Mouse (Mus musculus) layer of hippocampus, postnatal 25 days (tissue): ENCODE measurements around the gene Wwc1. TPM values are rescaled to one million over a fixed set of nuclear protein-coding genes. Genes with fewer than 3 reads are reported as not detected.

Experiments used
- DNase-seq, 2 experiments: peaks; one replicate each; pipeline ENCODE4 v3.0.0; 2022; ENCODE audit warnings: mixed read lengths in 2 of 2, low spot score in 1 of 2; ENCODE audit errors: extremely low spot score in 1 of 2
- total RNA-seq, 2 experiments: library from RNA; stranded (reverse); gene quantifications; 2 replicates each; pipeline ENCODE4 v1.2.3; 2021

Wwc1 gene
- total RNA-seq, 2 experiments from 2014 or later: 101 to 122 TPM

DNA sequence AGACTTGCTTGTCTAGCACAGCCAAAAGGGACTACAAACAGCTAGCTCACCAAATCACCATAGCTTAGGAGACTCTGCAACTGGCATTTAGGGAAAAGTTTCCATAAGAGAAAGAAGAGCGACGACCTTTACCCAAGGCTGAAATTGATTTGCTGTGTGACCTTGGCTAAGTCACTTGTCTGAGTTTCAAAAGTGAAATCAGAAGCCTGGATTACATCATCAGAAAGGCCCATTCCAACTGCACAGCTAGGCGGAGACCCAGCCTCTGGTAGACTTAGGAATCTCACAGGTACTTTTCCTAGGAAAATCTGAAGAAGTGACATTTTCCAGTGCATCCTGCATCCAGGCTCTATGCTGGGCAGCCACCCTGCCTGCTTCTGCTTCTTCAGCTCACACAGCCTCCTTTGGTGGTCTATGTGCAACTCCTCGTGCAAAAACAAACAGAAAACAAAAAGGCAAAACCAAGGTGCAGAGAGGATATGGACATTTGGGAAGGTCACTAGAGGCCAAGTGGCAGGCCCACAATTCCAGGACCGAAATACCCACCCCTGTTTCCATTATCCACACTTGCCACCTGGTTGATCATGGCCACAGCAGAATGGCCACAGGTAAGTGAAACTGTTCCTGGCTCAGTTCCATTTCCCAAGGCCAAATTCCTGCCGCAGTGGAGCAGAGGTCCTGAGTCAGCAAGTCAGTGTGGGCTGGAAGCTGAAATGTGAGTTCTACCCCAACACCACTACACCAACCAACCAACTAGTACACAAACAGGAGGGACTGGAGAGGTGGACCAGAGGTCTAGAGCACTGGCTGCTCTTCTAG is 5.5 kb downstream of the Wwc1 start:
- no peak for DNase-seq

DNA sequence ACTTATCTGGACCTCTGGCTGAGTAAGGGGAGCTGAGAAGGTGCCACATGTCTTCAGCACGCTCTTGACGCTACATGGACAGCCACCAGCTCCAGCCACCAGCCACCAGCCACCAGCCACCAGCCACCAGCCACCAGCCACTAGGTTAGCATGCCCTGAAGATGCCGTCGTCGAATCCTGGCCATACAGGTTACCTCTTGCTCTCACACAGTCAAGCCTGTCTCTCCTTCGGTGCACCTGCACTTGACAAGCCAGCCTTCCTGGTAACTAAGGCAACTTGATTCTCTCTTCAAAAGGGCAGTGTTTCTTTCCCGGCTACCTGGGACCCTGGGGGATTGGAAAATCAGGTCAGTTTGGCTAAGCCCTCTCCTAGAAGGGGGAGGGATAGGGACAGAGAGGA is 7.2 kb downstream of the Wwc1 start:
- DNase-seq: no peak

DNA sequence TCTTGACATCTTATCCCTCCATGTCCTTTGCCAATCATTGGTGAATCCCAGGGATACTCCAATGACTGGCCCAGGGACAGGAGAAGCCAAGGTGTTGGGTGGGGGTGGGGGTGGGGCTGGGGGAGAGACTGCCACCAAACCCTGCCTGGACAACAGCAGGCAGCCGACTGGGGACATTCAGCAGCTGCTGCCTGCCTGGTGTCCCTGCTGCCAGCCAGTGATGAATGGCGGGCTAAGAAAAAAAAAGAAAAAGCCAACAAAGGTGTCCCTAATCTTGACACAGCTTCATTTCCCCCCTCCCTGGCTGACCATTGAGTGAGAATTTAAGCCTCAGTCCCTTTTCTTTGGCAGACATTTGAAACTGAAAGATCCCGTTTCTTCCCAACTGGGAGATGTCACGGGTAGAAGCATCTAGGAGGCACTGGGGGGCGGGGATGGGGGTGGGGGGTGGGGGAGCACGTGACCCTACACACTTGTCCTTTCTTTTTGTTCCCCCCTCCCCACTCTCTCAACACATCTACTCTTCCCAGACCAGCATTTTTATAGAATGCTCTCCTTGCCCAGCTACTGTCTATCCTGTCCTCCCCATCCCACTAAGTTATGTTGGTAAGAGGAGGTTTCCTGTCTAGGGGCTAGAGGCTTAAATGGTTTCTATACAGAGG is 7.9 kb downstream of the Wwc1 start:
- no peak for DNase-seq

DNA sequence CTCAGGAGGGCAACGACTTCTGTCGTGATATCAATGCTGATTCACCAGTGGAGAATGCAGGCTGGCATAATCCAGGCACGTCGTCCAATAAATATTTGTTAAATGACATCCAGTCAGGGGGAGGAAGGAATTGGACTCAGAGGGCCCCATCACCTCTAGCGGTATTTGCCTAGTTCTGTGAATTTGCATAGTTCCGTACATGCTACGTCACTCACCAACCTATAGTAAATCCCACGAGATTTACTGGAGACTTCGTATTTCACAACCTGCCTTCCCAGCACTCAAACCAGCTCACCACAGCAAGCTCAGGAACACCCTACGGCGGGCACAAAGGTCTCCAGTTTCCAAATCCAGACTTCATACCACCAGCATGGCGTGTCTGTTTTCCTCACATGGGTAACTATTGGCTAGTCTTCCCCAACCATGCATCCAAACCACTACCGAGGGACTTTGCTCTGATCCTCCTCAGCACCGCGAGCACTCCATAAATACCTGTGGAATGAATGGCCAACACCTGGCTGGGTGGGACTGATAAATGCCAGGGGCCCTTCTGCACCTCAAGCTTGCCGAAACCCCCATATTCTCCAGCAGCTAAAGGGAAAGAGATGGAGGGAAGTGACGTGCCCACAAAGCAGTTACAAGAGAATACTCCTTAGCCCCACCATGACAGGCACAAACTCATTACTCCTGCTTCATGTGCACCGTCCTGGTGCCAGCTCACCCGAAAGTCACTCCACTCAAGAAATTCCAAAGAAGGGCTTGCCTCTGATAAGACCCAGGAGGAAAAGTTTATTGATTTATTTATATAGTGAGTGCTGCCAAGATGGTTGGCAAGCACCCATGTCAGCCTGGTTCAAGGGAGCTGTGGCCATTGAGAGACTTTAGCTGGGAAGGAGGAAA is 9.3 kb downstream of the Wwc1 start:
- no peak for DNase-seq

DNA sequence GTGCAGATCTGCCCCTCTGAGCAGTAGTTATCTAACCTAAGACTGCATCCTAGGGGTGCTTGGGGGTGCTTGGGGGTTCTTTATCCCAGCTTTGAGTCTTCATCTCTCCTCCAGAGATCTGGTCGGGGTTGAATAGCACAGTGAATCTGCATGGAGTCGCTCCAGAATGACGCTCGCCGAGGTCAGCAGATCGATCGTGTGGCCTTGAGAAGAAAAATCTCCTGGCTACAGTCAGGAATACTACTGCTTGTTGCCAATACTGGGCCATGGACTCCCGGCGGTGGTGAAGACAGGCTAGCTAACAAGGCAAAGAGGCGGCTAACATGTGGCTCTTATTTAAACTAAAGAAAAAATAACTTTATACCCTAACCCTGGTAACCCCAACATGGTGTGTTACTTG is 12.0 kb downstream of the Wwc1 start:
- no peak for DNase-seq

DNA sequence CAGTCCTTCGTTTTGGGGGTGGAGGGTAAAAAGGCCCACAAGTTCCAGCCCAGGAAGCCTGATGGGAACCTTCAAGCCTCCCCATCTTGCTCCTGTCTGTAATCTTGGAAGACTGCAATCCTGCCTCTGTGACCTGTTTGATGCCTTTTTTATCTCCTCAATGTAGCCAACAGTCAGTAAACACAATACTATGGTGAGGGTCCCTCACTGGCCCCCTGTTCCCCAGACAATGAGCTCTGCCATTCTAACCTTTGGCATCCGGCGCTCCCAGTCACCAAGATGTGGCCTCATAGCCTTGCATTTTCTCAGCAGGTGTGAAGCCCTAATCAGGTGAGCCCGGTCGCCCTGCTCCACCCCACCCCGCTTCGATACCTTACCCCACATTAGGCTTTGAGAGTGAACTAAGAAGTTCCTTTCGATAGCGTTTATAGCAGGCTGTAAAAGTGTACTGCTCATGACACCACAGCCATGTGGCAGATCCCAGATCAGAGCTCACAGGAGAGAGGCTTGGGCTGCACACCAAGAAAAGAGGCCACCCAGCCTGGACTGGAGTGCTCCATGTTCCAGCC is 16.3 kb downstream of the Wwc1 start:
- DNase-seq: no peak

DNA sequence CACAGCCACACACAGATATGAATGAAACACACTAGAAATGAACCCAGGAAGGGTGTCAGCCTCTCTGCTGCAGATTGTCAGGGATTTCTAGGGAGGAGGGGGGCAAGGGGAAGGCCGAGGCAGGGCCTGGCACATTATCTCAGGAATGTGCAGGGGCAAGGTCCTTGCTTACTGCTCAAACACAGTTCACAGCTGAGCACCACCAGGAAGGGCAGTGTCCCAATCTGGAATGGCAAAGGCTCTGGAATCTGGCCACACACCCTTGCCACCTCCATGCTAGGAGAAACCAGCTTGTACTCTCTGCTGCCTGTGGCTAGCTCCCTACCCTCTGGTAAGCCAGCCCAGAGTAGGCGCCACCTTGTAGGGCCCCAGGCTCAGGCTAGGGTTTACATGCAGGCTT is 16.8 kb downstream of the Wwc1 start:
- DNase-seq: no peak

DNA sequence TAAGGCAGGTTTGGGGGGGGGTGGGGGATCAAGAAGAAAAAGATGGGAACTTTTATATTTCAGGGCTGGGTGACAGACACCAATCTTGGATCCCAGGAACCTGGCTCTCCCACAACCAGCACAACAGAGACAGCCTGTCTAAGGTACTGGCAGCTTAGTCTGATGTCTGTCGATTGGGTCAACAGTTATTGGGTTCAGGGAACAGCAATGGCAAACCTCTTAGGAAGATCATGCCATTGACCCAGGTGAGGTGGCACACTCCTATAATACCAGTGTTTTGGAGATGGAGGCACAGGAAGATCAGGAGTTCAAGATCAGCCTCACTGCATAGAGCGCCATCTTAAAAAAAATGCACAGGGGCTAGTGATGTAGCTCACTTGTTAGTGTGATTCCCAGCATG is 17.9 kb downstream of the Wwc1 start:
- no peak for DNase-seq

DNA sequence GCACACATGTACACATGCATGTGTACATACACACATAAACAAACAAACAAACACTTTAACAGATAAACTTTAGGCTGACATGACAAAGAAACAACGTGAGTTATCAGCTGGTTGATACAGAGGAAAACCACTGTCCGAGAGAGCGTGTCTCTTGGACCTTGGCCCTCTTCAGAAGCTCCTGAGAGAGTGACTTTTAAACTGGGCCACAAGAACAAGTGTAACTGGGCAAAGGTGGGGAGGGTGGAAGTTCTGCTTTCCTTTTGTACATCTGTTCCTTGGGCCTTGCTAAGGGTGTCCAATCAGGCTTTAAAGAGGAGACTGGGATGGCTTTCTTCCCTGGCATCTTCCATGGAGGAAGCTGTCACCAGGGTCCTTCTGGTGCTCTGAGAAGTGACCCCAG is 21.1 kb downstream of the Wwc1 start:
- no peak for DNase-seq

DNA sequence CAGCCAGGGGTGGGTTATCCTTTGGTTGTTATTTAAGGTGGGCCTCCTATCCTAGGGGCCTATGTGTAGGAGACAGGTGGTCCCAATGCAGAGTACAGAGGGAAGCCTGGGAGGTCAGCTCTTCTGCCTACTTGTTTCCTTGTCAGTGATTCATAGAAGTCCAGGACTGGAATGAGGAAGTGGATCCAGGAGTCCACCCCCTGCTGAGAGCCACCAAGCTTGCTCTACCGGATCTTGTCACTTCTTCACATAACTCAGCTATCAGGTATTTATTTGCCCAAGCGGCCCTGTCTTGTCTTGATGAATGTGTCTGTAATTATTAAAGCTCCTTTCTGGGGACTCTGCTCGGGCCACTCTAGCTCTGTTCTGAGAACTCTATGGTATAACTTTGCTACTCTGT is 24.8 kb downstream of the Wwc1 start:
- no peak for DNase-seq

DNA sequence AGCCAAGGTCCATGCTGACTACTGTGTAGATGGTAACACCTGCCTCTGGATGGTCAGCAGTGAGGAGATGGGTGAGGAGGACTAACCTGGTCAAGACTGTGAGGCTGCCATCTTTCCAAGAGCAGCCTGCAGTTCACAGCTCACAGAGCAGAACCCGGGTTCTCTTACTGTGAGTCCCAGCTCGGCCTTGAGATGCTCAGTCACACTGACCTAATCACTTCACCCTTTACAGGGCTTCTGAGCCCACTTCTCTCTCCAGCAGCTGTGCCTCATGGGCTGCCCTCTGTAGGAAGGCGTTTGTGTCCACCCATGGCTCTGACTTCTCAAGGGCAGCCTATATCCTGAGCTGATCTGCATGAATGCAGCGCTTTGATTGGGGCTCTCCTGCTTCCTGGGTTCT is 27.1 kb downstream of the Wwc1 start:
- no peak for DNase-seq

DNA sequence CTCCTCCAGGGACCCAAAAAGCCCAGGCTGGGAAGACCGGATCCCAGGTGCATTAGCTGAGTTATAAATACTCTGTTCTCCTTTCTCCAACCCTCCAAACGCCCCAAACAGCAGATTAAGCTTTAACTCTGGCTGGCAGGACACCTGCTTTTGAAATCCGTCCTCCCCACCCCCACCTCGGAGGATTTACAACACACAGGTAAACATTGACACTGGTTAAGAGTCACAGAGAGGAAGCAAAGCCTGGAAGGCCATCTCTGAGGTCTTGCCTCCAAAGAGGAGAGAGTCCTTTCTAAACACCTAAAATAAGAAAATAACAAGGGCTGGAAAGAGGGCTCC is 28.6 kb downstream of the Wwc1 start:
- no peak for DNase-seq

DNA sequence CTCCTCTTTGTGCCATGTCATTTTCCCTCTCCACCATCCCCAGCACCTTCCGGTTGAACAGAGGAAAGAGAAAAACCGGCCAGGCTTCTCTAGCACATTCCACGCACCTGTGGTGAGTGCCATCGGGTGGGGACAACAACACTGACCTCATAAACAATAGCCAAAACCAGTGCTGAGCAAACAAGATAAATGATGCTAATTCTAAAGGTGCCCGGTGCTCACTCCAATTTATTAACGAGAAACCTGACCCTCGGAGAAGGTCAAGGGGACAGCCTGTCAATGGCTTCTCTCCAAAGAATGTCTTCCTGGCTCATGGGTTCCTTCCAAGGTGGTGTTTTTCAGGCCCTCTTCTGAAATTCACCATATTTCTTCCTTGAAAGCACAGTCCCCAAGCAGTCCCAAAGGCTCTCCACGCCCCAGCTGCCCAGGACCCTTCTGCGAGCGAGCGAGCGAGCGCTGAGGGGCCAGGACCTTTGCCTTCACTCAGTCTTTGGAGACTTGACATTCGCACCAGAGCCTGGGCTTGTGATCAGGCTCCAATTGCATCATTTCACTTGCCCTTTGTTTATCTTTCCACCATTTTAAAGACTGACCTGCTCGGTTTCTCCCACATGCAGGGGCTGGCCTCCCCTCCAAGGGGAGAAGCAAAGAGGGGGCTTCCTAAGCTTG is 29.1 kb downstream of the Wwc1 start:
- DNase-seq: no peak

DNA sequence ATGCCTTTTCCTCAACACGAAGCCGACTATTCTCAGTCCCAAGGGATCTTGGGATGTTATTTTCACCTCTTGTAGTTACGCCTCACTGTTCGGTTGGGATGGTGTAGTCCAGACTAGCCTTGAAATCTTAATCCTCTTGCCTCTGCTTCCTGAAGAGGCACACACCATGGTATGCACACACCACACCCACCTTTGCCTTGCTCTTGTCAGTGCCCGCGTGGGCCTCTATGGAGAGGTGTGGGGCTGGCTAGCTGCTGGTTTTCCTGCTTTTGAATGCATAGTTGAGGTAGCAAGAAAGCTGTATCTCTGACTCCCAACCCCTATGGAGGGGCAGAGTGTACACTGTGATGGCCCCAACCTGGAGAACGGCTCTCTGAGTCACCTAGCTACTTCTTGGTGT is 29.9 kb downstream of the Wwc1 start:
- no peak for DNase-seq

DNA sequence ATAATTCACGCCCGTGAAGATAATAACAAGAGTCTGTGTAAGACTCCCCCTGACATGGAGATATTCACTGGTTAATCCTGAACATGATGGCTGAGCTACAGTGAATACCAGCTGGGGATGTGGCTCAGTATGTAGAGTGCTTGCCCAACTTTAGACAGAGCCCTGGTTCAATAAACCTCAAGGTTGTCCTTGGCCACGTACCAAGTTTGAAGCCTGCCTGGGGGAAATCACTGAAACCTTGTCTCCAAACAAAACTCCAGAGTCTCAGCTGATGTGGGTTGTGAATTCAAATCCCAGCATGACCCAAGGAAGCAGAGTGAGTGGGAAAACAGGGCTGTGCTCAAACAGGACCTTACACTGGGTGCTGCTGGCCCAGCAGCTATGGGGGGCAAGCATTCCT is 30.3 kb downstream of the Wwc1 start:
- DNase-seq: no peak

DNA sequence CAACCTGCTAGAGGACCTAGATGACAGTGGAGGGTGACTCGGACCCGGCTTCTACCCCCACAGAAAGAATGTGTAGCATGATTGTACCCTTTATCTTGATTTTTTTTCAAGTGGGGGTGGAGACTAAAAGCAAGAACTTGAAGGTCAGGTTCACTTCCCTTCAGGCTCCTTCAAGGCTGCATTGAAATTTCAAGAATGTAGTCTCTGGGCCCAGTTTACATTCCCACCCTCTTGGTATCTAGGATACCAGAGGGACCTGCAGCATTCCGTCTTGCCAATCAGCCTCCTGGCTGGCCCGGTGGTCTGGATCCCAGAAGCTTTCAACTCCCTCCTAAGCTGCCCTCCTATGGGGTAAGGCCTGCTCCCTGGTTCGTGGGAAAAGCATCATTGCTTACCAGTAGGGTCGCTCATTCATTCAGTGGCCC is 31.9 kb downstream of the Wwc1 start:
- DNase-seq: no peak

DNA sequence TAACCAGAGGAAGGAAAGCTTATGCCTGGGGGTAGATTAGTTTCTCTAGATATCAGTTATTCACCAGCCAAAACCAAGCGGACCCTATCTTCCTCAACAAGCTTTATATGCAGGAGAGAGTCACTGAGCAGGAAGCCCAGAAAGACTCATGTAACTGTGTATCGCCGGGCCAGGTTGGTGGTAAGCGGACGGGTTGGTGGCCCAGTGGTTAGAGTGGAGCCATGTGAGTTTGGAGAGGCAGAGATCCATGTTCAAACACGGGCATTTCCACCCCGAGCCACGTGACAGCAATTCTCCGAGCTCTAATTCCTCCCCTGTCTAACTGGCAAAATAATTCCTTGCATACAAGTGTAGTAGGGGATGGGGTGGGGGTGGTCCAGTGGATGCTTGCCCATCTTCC is 32.4 kb downstream of the Wwc1 start:
- no peak for DNase-seq

DNA sequence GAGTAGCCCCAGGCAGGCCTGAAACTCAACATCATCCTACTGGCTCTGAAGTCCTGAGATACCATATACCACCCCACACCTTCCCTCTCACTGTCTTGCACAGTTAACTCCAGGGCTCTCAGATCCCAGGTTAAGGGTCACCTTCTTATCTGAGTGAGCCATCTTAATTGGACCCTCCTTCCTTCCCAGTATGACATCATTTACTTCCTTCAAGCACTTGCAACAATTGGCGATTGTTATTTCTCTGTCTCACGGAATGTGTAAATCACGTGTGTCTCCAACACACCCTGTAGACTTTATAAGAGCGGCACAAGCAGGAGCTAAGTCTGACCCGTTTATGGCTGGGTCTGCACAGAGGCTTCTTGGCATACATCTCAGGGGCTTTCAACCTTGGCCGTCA is 35.1 kb downstream of the Wwc1 start:
- DNase-seq: no peak

DNA sequence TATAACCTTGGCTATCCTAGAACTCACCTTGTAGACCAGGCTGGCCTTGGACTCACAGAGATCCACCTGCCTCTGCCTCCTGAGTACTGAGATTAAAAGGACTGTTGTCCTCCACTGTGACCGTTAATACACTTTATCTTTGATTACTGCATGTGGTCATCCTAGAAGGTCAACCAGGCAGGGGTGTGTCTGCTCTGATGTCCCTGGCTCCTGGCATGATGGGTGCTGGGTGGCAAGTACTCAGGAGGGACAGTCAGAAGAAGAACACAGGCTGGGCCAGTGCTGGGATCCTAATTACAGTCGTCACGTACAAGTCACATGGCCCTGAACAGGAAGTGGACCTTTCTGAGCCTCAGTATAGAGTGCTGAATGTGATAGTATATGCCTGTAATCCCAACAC is 38.7 kb downstream of the Wwc1 start:
- DNase-seq: no peak

DNA sequence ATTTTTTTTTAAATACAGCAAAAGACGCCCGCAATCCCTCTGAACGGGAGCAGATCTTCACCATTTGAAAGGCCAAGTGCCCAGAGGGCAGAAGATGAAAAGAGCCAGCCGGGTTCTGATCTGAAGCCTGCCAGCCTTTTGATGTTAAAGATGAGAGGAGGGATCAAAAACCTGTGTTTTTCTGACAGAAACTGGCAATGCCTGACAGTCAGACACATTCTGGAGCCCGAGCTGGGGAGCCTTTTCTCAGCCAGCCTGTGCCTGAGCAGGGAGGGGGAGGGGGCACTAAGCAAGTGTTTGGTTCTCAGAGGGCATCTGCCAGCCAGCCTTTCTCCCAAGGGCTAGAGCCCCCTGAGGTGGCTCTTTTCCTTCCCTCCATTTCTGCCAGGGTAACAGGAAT is 39.3 kb downstream of the Wwc1 start:
- peak in 1 of 2 experiments; percentile 31 for DNase-seq
